Mouse (Mus musculus) lung, embryonic 14.5 days (tissue): ENCODE measurements around the gene Dnah2. TPM values are rescaled to one million over a fixed set of nuclear protein-coding genes. Genes with fewer than 3 reads are reported as not detected.

Source experiments
- ATAC-seq: fragments of 200-750 bp; cut with Nextera tagmentation; 2 replicates; pipeline ENCODE4 v1.8.0; 2017; ENCODE audit warnings: mild to moderate bottlenecking, moderate TSS enrichment, moderate library complexity; ENCODE audit not compliant: insufficient read depth
- DNase-seq: peaks from one replicate; pipeline ENCODE4 v3.0.0-alpha.2; 2015
- H3K27ac ChIP-seq: fragments of 300-500 bp; sonication (generic); 2 replicates; pipeline ENCODE4 v1.5.1; 2014; ENCODE audit warnings: low read depth, mild to moderate bottlenecking, moderate library complexity
- H3K27me3 ChIP-seq: fragments of 300-500 bp; sonication (generic); 2 replicates; pipeline ENCODE4 v1.6.1; 2014; ENCODE audit warnings: low read length, control low read depth; ENCODE audit not compliant: insufficient read depth
- H3K36me3 ChIP-seq: fragments of 300-500 bp; sonication (generic); 2 replicates; pipeline ENCODE4 v1.6.1; 2014; ENCODE audit warnings: control low read depth; ENCODE audit not compliant: insufficient read depth
- H3K4me1 ChIP-seq: fragments of 300-500 bp; sonication (generic); 2 replicates; pipeline ENCODE4 v1.6.1; 2014; ENCODE audit warnings: antibody characterized with exemption, control low read depth; ENCODE audit not compliant: insufficient read depth
- H3K4me2 ChIP-seq: fragments of 300-500 bp; sonication (generic); 2 replicates; pipeline ENCODE4 v1.6.1; 2014; ENCODE audit warnings: mild to moderate bottlenecking
- H3K4me3 ChIP-seq: fragments of 300-500 bp; sonication (generic); 2 replicates; pipeline ENCODE4 v1.5.1; 2014; ENCODE audit warnings: low read depth, low read length
- H3K9ac ChIP-seq: fragments of 300-500 bp; sonication (generic); 2 replicates; pipeline ENCODE4 v1.6.1; 2014
- H3K9me3 ChIP-seq: fragments of 300-500 bp; sonication (generic); 2 replicates; pipeline ENCODE4 v1.6.1; 2016; ENCODE audit warnings: low read depth, low read length, control low read depth
- CTCF ChIP-seq: IDR thresholded peaks from 2 replicates; pipeline ENCODE4 v1.5.1; 2016; ENCODE audit warnings: antibody characterized with exemption, low read depth
- WGBS: fragments of 180-500 bp; shearing (Covaris S2); extraction: QIAGEN DNeasy Blood & Tissue Kit; methylation state at CpG from one replicate; pipeline ENCODE4 v1.1.7; 2014; 5-methylcytosine and 5-hydroxymethylcytosine counted together
- polyA plus RNA-seq: library from polyadenylated mRNA; unstranded; fragments of >200 nt; fragmentation: Nextera tagmentation; extraction: Ambion mirVana; gene quantifications from 2 replicates; pipeline ENCODE4 v1.2.1, GENCODE M21; 2014

Dnah2 gene
- polyA plus RNA-seq, 1 experiment from 2014 or later, result 1.9 TPM

DNA sequence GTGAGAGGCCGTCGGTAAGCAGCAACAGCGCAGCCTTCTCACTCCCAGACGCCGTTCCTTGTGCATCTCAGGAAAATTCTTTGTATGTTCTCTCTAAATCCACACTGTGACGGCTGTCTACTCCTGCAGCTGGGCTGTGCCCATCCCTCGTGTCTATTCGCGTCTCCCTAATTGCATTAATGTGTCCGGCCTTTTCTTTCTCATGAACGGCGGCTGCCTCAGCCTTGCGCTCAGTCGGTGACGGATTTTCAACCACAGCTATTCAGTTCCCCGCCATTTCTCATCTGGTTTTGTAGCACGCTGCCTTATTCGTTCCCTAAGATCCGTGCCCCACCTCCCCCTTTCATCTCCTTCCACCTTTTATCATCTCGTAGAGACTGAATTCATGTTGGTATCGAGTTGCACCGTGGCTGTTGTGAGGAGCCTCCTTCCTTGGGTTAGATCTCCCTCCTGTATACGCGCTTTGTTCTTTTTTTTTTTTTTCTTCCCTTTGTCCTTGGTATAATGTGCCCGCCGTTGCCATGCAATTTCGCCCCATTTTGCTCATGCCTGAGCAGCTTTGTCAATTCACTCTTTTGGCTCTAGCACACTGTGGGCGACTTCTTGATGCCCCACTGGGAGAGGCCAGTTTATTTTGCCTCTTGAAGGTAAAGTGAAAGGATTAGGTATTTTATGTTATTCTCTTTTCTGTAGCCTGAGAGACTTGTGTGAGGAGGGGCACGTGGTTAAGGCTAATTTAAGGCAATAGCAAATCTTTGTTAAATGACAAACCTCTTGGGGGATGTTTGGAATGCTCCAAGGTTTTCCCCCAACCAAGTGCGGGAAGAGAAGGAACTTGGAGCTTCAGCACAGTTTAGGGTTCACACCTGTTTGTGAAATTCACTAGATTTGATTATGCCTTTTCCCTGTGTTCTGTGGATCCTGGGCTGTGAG lies 21.5 kb downstream of the Dnah2 start:
- peak overlapping the region; percentile 54 for H3K4me2 ChIP-seq
- ATAC-seq, result no peak
- no peak overlapping the region for H3K27ac ChIP-seq
- H3K4me3 ChIP-seq, result peak overlapping the region; percentile 16
- H3K9ac ChIP-seq, result peak overlapping the region; percentile 30
- no peaks in the 10 kb centered on the region for H3K9me3 ChIP-seq
- TF ChIP-seq CTCF, result no peak
- peak; percentile 60 for DNase-seq
- no peaks in the 10 kb centered on the region for H3K4me1 ChIP-seq
- 13% methylated on average over 30 of the region's 30 CpGs for WGBS
- no peaks in the 10 kb centered on the region for H3K36me3 ChIP-seq
- H3K27me3 ChIP-seq, result no peaks in the 10 kb centered on the region

DNA sequence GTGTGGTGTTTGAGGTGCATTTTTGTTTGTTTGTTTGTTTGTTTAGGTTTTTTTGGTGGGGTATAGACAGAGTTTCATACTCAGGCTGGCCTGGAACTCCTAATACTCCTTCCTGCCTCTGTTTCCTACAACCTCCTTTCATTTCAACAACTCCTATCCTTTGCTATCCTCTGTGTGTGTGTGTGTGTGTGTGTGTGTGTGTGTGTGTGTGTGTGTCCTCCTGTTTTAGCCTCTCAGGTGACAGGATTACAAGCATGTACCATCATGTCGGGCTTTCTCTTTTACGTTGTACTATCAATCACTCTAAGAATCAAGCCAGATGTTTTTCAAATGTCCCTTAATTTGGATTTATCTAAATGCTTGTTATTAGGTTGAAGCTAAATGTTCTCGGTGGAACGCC lies 22.3 kb downstream of the Dnah2 start:
- Histone ChIP-seq H3K4me3 (no peak overlapping the region), H3K27me3 (no peaks in the 10 kb centered on the region), H3K4me2 (peak overlapping the region; percentile 54), H3K4me1 (no peaks in the 10 kb centered on the region), H3K9ac (peak overlapping the region; percentile 30), H3K27ac (no peak overlapping the region), H3K9me3 (no peaks in the 10 kb centered on the region), H3K36me3 (no peaks in the 10 kb centered on the region)
- whole genome bisulfite sequencing, result 50% methylated on average over 4 of the region's 4 CpGs
- DNase-seq (no peak), ATAC-seq (no peak)
- TF ChIP-seq CTCF, result no peak

DNA sequence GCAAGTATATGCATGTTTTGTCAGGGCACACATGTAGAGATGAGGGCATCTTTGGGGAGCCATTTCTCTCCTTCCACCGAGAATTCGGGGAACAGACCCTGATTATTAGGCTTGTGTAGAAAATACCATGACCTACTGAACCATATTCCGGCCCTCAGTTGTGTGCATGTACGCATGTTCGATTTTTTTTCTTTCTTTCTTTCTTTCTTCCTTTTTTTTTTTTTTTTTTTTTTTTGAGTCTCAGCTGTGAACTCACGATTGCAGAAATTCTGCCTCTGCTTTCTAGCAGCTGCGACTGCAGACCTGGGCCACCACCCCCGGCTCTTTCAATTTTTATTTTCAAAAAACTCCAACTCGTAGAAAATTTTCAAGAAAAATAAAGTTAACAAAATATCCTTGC lies 23.2 kb downstream of the Dnah2 start:
- Histone ChIP-seq H3K36me3 (no peaks in the 10 kb centered on the region), H3K27ac (no peak overlapping the region), H3K4me1 (no peaks in the 10 kb centered on the region), H3K9ac (no peak overlapping the region), H3K4me2 (no peak overlapping the region), H3K9me3 (no peaks in the 10 kb centered on the region), H3K27me3 (no peaks in the 10 kb centered on the region), H3K4me3 (no peak overlapping the region)
- ATAC-seq (no peak), DNase-seq (no peak)
- no peak for TF ChIP-seq CTCF
- WGBS, result 77% methylated on average over 9 of the region's 9 CpGs

DNA sequence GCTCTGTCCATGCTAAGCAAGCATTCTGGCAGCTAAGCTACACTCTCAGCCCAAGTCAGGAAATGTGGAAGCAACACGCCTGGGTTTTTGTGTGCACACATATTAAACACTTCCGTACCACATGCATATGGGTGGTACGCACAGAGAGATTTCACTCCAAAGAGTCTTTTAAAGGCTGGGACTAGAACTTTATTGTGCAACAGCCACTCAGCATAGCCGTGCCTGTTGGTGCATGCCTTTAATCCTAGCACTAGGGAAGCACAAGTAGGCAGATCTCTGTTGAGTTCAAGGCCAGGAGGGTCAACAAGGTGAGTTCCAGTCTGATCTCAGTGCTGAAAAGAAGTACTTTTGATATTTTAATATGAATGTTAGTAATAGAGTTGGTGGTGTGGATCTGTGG lies 25.3 kb downstream of the Dnah2 start:
- H3K4me3 ChIP-seq, result no peak overlapping the region
- no peaks in the 10 kb centered on the region for H3K9me3 ChIP-seq
- H3K4me1 ChIP-seq, result no peaks in the 10 kb centered on the region
- no peak for TF ChIP-seq CTCF
- no peak overlapping the region for H3K9ac ChIP-seq
- ATAC-seq (no peak), DNase-seq (no peak)
- no peaks in the 10 kb centered on the region for H3K27me3 ChIP-seq
- H3K36me3 ChIP-seq, result no peaks in the 10 kb centered on the region
- H3K4me2 ChIP-seq, result no peak overlapping the region
- no peak overlapping the region for H3K27ac ChIP-seq
- 82% methylated on average over 4 of the region's 4 CpGs for WGBS

DNA sequence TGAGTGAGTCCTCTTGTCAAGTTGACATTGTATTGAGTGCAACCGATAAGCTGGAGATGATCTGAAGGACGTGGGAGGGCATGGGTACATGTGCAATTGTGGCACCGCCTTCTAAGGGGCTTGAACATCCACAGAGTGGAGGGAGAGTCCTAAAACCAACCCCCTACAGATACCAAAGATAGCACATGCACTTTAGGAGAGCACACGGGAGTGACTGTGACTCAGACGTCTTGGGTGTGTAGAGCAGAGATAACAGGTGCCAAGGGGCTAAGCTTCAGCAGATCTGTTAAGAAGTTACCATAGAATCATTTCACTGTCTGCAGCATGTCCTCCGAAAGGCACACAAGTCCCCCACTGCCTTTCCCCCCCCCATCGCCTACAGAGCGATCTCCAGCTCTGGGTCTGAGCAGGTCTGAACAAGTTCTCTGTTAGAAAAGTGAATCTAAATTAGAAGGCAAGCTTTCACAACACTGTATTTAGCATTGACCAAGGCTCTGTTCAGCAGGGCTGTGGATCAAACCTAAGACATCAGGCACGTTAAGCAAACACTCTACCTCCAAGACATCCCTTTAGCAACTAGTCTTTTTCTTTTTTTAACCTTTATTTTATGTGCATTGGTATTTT lies 27.3 kb downstream of the Dnah2 start:
- H3K4me3 ChIP-seq, result no peak overlapping the region
- H3K27ac ChIP-seq, result no peak overlapping the region
- no peaks in the 10 kb centered on the region for H3K27me3 ChIP-seq
- no peaks in the 10 kb centered on the region for H3K36me3 ChIP-seq
- TF ChIP-seq CTCF, result no peak
- no peak overlapping the region for H3K4me2 ChIP-seq
- 0 out of 2 replicates have a peak, but pooled peaks cover under 1% of the 10 kb centered on the region for H3K4me1 ChIP-seq
- no peak overlapping the region for H3K9ac ChIP-seq
- ATAC-seq (no peak), DNase-seq (no peak)
- WGBS, result 74% methylated on average over 9 of the region's 9 CpGs
- no peaks in the 10 kb centered on the region for H3K9me3 ChIP-seq

DNA sequence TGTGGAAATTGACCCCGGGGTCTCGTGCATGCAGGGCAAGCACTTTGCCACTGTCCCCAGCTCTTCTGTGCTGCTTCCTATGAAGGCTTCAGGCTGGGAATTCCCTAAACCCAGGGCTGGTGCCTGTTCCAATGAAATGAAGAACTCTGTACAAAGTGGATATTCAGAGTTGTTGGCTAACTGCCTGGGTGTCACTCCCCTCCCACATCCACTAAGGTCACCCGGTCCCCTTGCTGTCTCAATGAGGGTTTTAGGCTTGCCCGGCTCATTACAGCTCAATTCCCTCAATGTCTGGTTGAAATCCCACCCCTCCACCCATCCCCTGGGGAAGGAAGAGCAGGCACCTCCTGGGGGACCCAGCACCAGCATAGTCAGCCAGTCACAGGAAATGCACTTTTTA lies 28.9 kb downstream of the Dnah2 start:
- H3K27ac ChIP-seq, result no peak overlapping the region
- no peaks in the 10 kb centered on the region for H3K9me3 ChIP-seq
- ATAC-seq (no peak), DNase-seq (no peak)
- TF ChIP-seq CTCF, result no peak
- WGBS, result 65% methylated on average over 4 of the region's 4 CpGs
- H3K4me1 ChIP-seq, result 0 out of 2 replicates have a peak, but pooled peaks cover 3% of the 10 kb centered on the region
- no peaks in the 10 kb centered on the region for H3K36me3 ChIP-seq
- no peak overlapping the region for H3K9ac ChIP-seq
- H3K4me2 ChIP-seq, result no peak overlapping the region
- no peak overlapping the region for H3K4me3 ChIP-seq
- no peaks in the 10 kb centered on the region for H3K27me3 ChIP-seq

DNA sequence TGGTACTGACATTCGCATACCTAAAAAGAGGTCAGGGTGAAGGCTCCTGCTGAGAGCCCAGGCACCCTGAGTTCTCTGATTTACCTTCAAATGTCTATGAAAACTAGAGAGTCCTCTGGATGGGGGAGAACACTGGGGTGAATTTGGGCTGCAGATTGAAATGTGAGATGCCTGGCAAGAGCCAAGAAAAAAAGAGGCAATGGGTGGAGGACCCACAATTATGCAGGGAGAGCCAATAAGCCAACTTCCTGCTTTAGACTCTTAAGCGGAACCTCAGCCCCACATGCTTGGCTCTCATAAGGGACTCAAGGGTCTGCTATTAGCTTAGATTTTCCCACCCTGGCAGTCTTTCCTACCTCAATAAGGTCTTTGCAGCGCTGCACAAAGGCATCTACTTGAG lies 32.2 kb downstream of the Dnah2 start:
- DNase-seq (no peak), ATAC-seq (no peak)
- H3K36me3 ChIP-seq, result no peaks in the 10 kb centered on the region
- H3K4me1 ChIP-seq, result 0 out of 2 replicates have a peak, but pooled peaks cover 3% of the 10 kb centered on the region
- no peak overlapping the region for H3K4me2 ChIP-seq
- H3K9ac ChIP-seq, result no peak overlapping the region; the same call in 1 of the 2 replicates
- no peak for TF ChIP-seq CTCF
- H3K4me3 ChIP-seq, result no peak overlapping the region
- WGBS, result 54% methylated on average over 3 of the region's 3 CpGs
- no peaks in the 10 kb centered on the region for H3K27me3 ChIP-seq
- H3K27ac ChIP-seq, result no peak overlapping the region
- H3K9me3 ChIP-seq, result no peaks in the 10 kb centered on the region
